Mouse (Mus musculus) MEL (cell line): ENCODE data around the gene Dlgap3. TPM values are rescaled to one million over a fixed set of nuclear protein-coding genes. Genes with fewer than 3 reads are reported as not detected.

Source experiments
- DNase-seq: peaks from one replicate; pipeline ENCODE4 v3.0.0; 2011; ENCODE audit warnings: low read depth, low spot score
- H3K27ac ChIP-seq: 2 replicates; pipeline ENCODE4 v1.5.1; 2012; ENCODE audit warnings: low read depth, mild to moderate bottlenecking, control low read depth, low read length, moderate library complexity; ENCODE audit not compliant: control insufficient read depth
- H3K27me3 ChIP-seq, 2 experiments: fragments of 150-350 bp in 1 of 2; sonication (generic) in 1 of 2; 2 replicates each; pipeline ENCODE4 v1.6.1; 2012; ENCODE audit warnings: low read length in 2 of 2, mild to moderate bottlenecking in 2 of 2, improper control_type of control experiment in 1 of 2, moderate library complexity in 1 of 2; ENCODE audit not compliant: insufficient read depth in 2 of 2, control insufficient read depth in 1 of 2
- H3K36me3 ChIP-seq, 2 experiments: 2 replicates each; pipeline ENCODE4 v1.6.1; 2012 to 2014; ENCODE audit warnings: low read length in 2 of 2, improper control_type of control experiment in 1 of 2, inconsistent platforms in 1 of 2, mild to moderate bottlenecking in 1 of 2; ENCODE audit not compliant: insufficient read depth in 2 of 2, control insufficient read depth in 1 of 2
- H3K4me1 ChIP-seq, 2 experiments: fragments of 150-350 bp in 1 of 2; sonication (generic) in 1 of 2; 2 replicates each; pipeline ENCODE4 v1.6.1; 2012; ENCODE audit warnings: low read length in 2 of 2, improper control_type of control experiment in 1 of 2, mild to moderate bottlenecking in 1 of 2; ENCODE audit not compliant: insufficient read depth in 2 of 2, control insufficient read depth in 1 of 2
- H3K4me3 ChIP-seq, 2 experiments: fragments of 150-350 bp in 1 of 2; sonication (generic) in 1 of 2; 2 replicates each; pipeline ENCODE4 v1.5.1; 2012; ENCODE audit warnings: low read depth in 2 of 2, low read length in 2 of 2, mild to moderate bottlenecking in 2 of 2, moderate library complexity in 2 of 2, control low read depth in 1 of 2, improper control_type of control experiment in 1 of 2; ENCODE audit not compliant: control insufficient read depth in 1 of 2, insufficient read depth in 1 of 2
- H3K79me2 ChIP-seq: 2 replicates; pipeline ENCODE4 v1.6.1; 2012; ENCODE audit warnings: mild to moderate bottlenecking, low read length, moderate library complexity; ENCODE audit not compliant: control insufficient read depth, poor library complexity, insufficient read depth
- H3K9ac ChIP-seq: 2 replicates; pipeline ENCODE4 v1.6.1; 2012; ENCODE audit warnings: low read depth, mild to moderate bottlenecking, control low read depth, low read length, moderate library complexity; ENCODE audit not compliant: control insufficient read depth, poor library complexity, severe bottlenecking
- H3K9me3 ChIP-seq: fragments of 150-350 bp; sonication (generic); replicated peaks from 2 replicates; pipeline ENCODE4 v1.6.1; 2012; ENCODE audit warnings: mild to moderate bottlenecking, low read length, improper control_type of control experiment, moderate library complexity; ENCODE audit not compliant: insufficient read depth
- CHD1 ChIP-seq: IDR thresholded peaks from 2 replicates; pipeline ENCODE4 v1.6.1; 2012; ENCODE audit warnings: low read depth, mild to moderate bottlenecking, inconsistent platforms, low read length, improper control_type of control experiment
- E2F4 ChIP-seq: IDR thresholded peaks from 2 replicates; pipeline ENCODE4 v1.6.1; 2011; ENCODE audit warnings: low read depth, low read length, improper control_type of control experiment, borderline replicate concordance
- ELF1 ChIP-seq: IDR thresholded peaks from 2 replicates; pipeline ENCODE4 v1.6.1; 2014; ENCODE audit warnings: low read depth, mild to moderate bottlenecking, inconsistent platforms, low read length, improper control_type of control experiment, moderate library complexity
- EP300 ChIP-seq, 2 experiments: IDR thresholded peaks; 2 replicates each; pipeline ENCODE4 v1.6.1; 2011; ENCODE audit warnings: improper control_type of control experiment in 2 of 2, low read length in 2 of 2, low read depth in 1 of 2, mild to moderate bottlenecking in 1 of 2
- ETS1 ChIP-seq: IDR thresholded peaks from 2 replicates; pipeline ENCODE4 v1.6.1; 2012; ENCODE audit warnings: low read depth, mild to moderate bottlenecking, inconsistent platforms, low read length, improper control_type of control experiment, moderate library complexity
- MAFK ChIP-seq: IDR thresholded peaks from 2 replicates; pipeline ENCODE4 v1.6.1; 2011; ENCODE audit warnings: low read depth, mild to moderate bottlenecking, low read length, improper control_type of control experiment, borderline replicate concordance
- MEF2A ChIP-seq: IDR thresholded peaks from 2 replicates; pipeline ENCODE4 v1.6.1; 2014; ENCODE audit warnings: low read depth, mild to moderate bottlenecking, inconsistent platforms, low read length, improper control_type of control experiment; ENCODE audit not compliant: poor library complexity, insufficient replicate concordance, severe bottlenecking; ENCODE audit errors: extremely low read depth
- NELFE ChIP-seq: IDR thresholded peaks from 2 replicates; pipeline ENCODE4 v1.6.1; 2011; ENCODE audit warnings: low read depth, low read length, improper control_type of control experiment
- SIN3A ChIP-seq: IDR thresholded peaks from 2 replicates; pipeline ENCODE4 v1.6.1; 2012; ENCODE audit warnings: low read length, improper control_type of control experiment, inconsistent platforms
- UBTF ChIP-seq: IDR thresholded peaks from 2 replicates; pipeline ENCODE4 v1.6.1; 2012; ENCODE audit warnings: low read depth, mild to moderate bottlenecking, inconsistent platforms, low read length, improper control_type of control experiment, moderate library complexity, borderline replicate concordance; ENCODE audit not compliant: insufficient read depth
- ZC3H11A ChIP-seq: IDR thresholded peaks from 2 replicates; pipeline ENCODE4 v1.6.1; 2012; ENCODE audit warnings: low read depth, mild to moderate bottlenecking, inconsistent platforms, low read length, improper control_type of control experiment
- ZMIZ1 ChIP-seq: IDR thresholded peaks from 2 replicates; pipeline ENCODE4 v1.6.1; 2012; ENCODE audit warnings: low read depth, mild to moderate bottlenecking, inconsistent platforms, low read length, improper control_type of control experiment, moderate library complexity
- polyA plus RNA-seq, 2 experiments: library from polyadenylated mRNA; stranded (reverse) in 1 of 2; unstranded in 1 of 2; fragments of >175 nt in 1 of 2; fragments of >200 nt in 1 of 2; gene quantifications; 2 replicates each; pipeline versions ENCODE4 v1.2.1 to v1.2.4; 2012; ENCODE audit warnings: low replicate concordance in 2 of 2, low read depth in 1 of 2; ENCODE audit not compliant: insufficient read length in 2 of 2, insufficient read depth in 1 of 2, missing spikeins in 1 of 2
- total RNA-seq: library from RNA; depleted of rRNA; stranded (reverse); fragments of 300-350 nt; gene quantifications from 2 replicates; pipeline ENCODE4 v1.2.3, GENCODE M21; 2012; rRNA removed

Dlgap3 gene
- total and polyA plus RNA-seq, 3 experiments, result not detected

DNA sequence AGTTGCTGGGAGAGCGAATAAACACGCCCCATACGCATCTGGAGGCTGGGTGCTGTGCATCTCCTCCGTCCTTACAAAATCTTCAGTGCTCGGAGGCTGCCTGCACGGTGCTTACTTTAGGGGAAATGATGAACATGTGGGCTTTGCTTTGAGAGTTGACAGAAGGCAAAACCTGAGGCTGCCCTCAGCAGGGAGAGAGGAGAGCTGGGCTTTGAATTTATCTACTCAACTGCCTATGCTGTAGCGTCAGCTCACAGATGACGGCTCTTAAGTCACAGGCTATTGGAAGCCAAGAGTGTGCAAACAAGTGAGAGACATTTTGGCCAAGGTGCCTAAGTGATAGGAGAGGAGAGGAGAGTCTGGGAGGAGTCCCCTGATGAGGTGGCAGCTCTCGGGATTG lies 110.2 kb downstream of the Dlgap3 start:
- Histone ChIP-seq H3K4me3 (no peak overlapping the region), H3K9me3 (no peaks in the 10 kb centered on the region), H3K9ac (no peak overlapping the region), H3K27me3 (no peaks in the 10 kb centered on the region), H3K4me1 (no peaks in the 10 kb centered on the region), H3K36me3 (no peaks in the 10 kb centered on the region), H3K79me2 (no peaks in the 10 kb centered on the region), H3K27ac (no peak overlapping the region)
- no peak for DNase-seq
- TF ChIP-seq UBTF, result no peak
- no peak for TF ChIP-seq ZC3H11A
- no peak for TF ChIP-seq ELF1
- TF ChIP-seq MAFK, result no peak
- TF ChIP-seq NELFE, result no peak
- no peak for TF ChIP-seq EP300 (IDR thresholded peaks at IDR 0.05; ENCODE audit: low read depth in 1 of 2, low read length in 2 of 2)
- no peak for TF ChIP-seq E2F4
- TF ChIP-seq SIN3A, result no peak
- no peak for TF ChIP-seq MEF2A
- TF ChIP-seq CHD1, result no peak
- TF ChIP-seq ZMIZ1, result no peak
- no peak for TF ChIP-seq ETS1

Other genes starting within 250 kb of the Dlgap3 start
- gene Zmym4, start 201.1 kb upstream of the Dlgap3 start, total RNA-seq, result 14.9 and 16.8 TPM in 2 replicates
- gene Zmym4, start 201.1 kb upstream of the Dlgap3 start, polyA plus RNA-seq, result 10 to 100 TPM; 23.6 to 71.1 TPM
- gene Sfpq, start 147.9 kb upstream of the Dlgap3 start, total RNA-seq, result 255 and 259 TPM in 2 replicates
- 100 to 1,000 TPM; 100 to 366 TPM for gene Sfpq, start 147.9 kb upstream of the Dlgap3 start, polyA plus RNA-seq
- 17.3 and 17.6 TPM in 2 replicates for gene Zmym1, start 108.1 kb upstream of the Dlgap3 start, total RNA-seq
- gene Zmym1, start 108.1 kb upstream of the Dlgap3 start, polyA plus RNA-seq, result 10 to 100 TPM in 1 of 2 experiments, not detected in 1; 13.2 TPM
- not detected in 2 replicates for gene Zmym6, start 91.8 kb upstream of the Dlgap3 start, total RNA-seq
- not detected for gene Zmym6, start 91.8 kb upstream of the Dlgap3 start, polyA plus RNA-seq
- 0.89 and 1.7 TPM in 2 replicates for gene Tmem35b, start 45.5 kb upstream of the Dlgap3 start, total RNA-seq
- 1 to 10 TPM in 1 of 2 experiments, not detected in 1; 3.2 TPM for gene Tmem35b, start 45.5 kb upstream of the Dlgap3 start, polyA plus RNA-seq
- gene Smim12, start 74.6 kb downstream of the Dlgap3 start, total RNA-seq, result 38.4 and 48.3 TPM in 2 replicates
- gene Smim12, start 74.6 kb downstream of the Dlgap3 start, polyA plus RNA-seq, result 10 to 100 TPM in 1 of 2 experiments, not detected in 1; 60.1 TPM
- not detected in 2 replicates for gene Gja4, start 144.8 kb downstream of the Dlgap3 start, total RNA-seq
- gene Gja4, start 144.8 kb downstream of the Dlgap3 start, polyA plus RNA-seq, result not detected
- not detected in 2 replicates for gene Gjb3, start 161.6 kb downstream of the Dlgap3 start, total RNA-seq
- gene Gjb3, start 161.6 kb downstream of the Dlgap3 start, polyA plus RNA-seq, result not detected
- not detected in 2 replicates for gene Gjb4, start 184.9 kb downstream of the Dlgap3 start, total RNA-seq
- not detected for gene Gjb4, start 184.9 kb downstream of the Dlgap3 start, polyA plus RNA-seq
- not detected in 2 replicates for gene Gjb5, start 189.0 kb downstream of the Dlgap3 start, total RNA-seq
- gene Gjb5, start 189.0 kb downstream of the Dlgap3 start, polyA plus RNA-seq, result not detected